Mouse (Mus musculus) CH12.LX (cell line): ENCODE results near the gene Atp8a2. TPM values are rescaled to one million over a fixed set of nuclear protein-coding genes. Genes with fewer than 3 reads are reported as not detected.

ENCODE experiments used
- DNase-seq: peaks from one replicate; pipeline ENCODE4 v3.0.0-alpha.2; 2013; ENCODE audit errors: extremely low read depth
- H3K27ac ChIP-seq: 2 replicates; pipeline ENCODE4 v1.5.1; 2012; ENCODE audit warnings: low read depth, mild to moderate bottlenecking, control low read depth, moderate library complexity; ENCODE audit not compliant: insufficient read depth
- H3K27me3 ChIP-seq: replicated peaks from 2 replicates; pipeline ENCODE3; 2012; ENCODE audit warnings: inconsistent platforms
- H3K36me3 ChIP-seq, 2 experiments: replicated peaks in 1 of 2; 2 replicates each; pipeline versions ENCODE3 to v1.6.1; 2012; ENCODE audit warnings: inconsistent platforms in 1 of 2, low read length in 1 of 2, mild to moderate bottlenecking in 1 of 2, mixed read lengths in 1 of 2, moderate library complexity in 1 of 2; ENCODE audit not compliant: control insufficient read depth in 1 of 2, insufficient read depth in 1 of 2
- H3K4me1 ChIP-seq, 2 experiments: 2 replicates each; pipeline ENCODE4 v1.6.1; 2012; ENCODE audit warnings: inconsistent platforms in 1 of 2, moderate library complexity in 1 of 2; ENCODE audit not compliant: insufficient read depth in 2 of 2, control insufficient read depth in 1 of 2
- H3K4me2 ChIP-seq: 2 replicates; pipeline ENCODE4 v1.6.1; 2012; ENCODE audit warnings: low read depth, mild to moderate bottlenecking, control low read depth; ENCODE audit not compliant: poor library complexity, insufficient read depth, severe bottlenecking
- H3K4me3 ChIP-seq, 3 experiments: fragments of 150-350 bp in 1 of 3; sonication (generic) in 1 of 3; replicated peaks in 1 of 3; 2 replicates each; pipeline versions ENCODE3 to v1.5.1; 2011 to 2012; ENCODE audit warnings: low read depth in 2 of 3, low read length in 2 of 3, mild to moderate bottlenecking in 2 of 3, moderate library complexity in 2 of 3, control low read depth in 1 of 3, improper control_type of control experiment in 1 of 3, inconsistent platforms in 1 of 3, mixed read lengths in 1 of 3; ENCODE audit not compliant: poor library complexity in 1 of 3
- H3K79me2 ChIP-seq: replicated peaks from 2 replicates; pipeline ENCODE4 v1.6.1; 2012; ENCODE audit warnings: mild to moderate bottlenecking, moderate library complexity; ENCODE audit not compliant: control insufficient read depth, poor library complexity, insufficient read depth, severe bottlenecking; ENCODE audit errors: extremely low read depth
- H3K9ac ChIP-seq: 2 replicates; pipeline ENCODE4 v1.6.1; 2012; ENCODE audit warnings: low read depth, mild to moderate bottlenecking, control low read depth, moderate library complexity; ENCODE audit not compliant: insufficient read depth
- H3K9me3 ChIP-seq: replicated peaks from 2 replicates; pipeline ENCODE3; 2012; ENCODE audit warnings: low read length, inconsistent platforms, mixed read lengths
- BHLHE40 ChIP-seq: IDR thresholded peaks from 2 replicates; pipeline ENCODE4 v1.6.1; 2011; ENCODE audit warnings: mild to moderate bottlenecking, low read depth, low read length, improper control_type of control experiment
- CHD1 ChIP-seq: IDR thresholded peaks from 2 replicates; pipeline ENCODE4 v1.6.1; 2012; ENCODE audit warnings: low read depth, low read length, improper control_type of control experiment, inconsistent platforms
- CHD2 ChIP-seq: IDR thresholded peaks from 2 replicates; pipeline ENCODE4 v1.6.1; 2011; ENCODE audit warnings: low read length, improper control_type of control experiment
- CTCF ChIP-seq, 2 experiments: IDR thresholded peaks in 1 of 2; conservative IDR thresholded peaks in 1 of 2; 2 replicates each; pipeline ENCODE4 v1.5.1; 2011 to 2012; ENCODE audit warnings: low read depth in 2 of 2, low read length in 2 of 2, improper control_type of control experiment in 1 of 2, inconsistent platforms in 1 of 2, mild to moderate bottlenecking in 1 of 2, moderate library complexity in 1 of 2
- ELF1 ChIP-seq: IDR thresholded peaks from 2 replicates; pipeline ENCODE4 v1.6.1; 2014; ENCODE audit warnings: low read depth, mild to moderate bottlenecking, inconsistent platforms, low read length, improper control_type of control experiment
- ETS1 ChIP-seq: conservative IDR thresholded peaks from 2 replicates; pipeline ENCODE4 v1.6.1; 2012; ENCODE audit warnings: low read depth, mild to moderate bottlenecking, inconsistent platforms, low read length, improper control_type of control experiment, moderate library complexity
- IRF4 ChIP-seq: IDR thresholded peaks from 2 replicates; pipeline ENCODE4 v1.6.1; 2014; ENCODE audit warnings: low read depth, mild to moderate bottlenecking, inconsistent platforms, low read length, improper control_type of control experiment
- JUN ChIP-seq: IDR thresholded peaks from 2 replicates; pipeline ENCODE4 v1.6.1; 2011; ENCODE audit warnings: low read depth, mild to moderate bottlenecking, low read length, improper control_type of control experiment, moderate library complexity; ENCODE audit not compliant: insufficient read depth
- KAT2A ChIP-seq: IDR thresholded peaks from 2 replicates; pipeline ENCODE4 v1.6.1; 2012; ENCODE audit warnings: low read length, improper control_type of control experiment, inconsistent platforms; ENCODE audit not compliant: insufficient replicate concordance
- MAFK ChIP-seq: IDR thresholded peaks from 2 replicates; pipeline ENCODE4 v1.6.1; 2011; ENCODE audit warnings: low read length, improper control_type of control experiment; ENCODE audit not compliant: insufficient replicate concordance
- MAX ChIP-seq: IDR thresholded peaks from 2 replicates; pipeline ENCODE4 v1.6.1; 2011; ENCODE audit warnings: low read length, improper control_type of control experiment
- MAZ ChIP-seq: IDR thresholded peaks from 2 replicates; pipeline ENCODE4 v1.6.1; 2012; ENCODE audit warnings: low read depth, mild to moderate bottlenecking, inconsistent platforms, low read length, improper control_type of control experiment, moderate library complexity
- MEF2A ChIP-seq: IDR thresholded peaks from 2 replicates; pipeline ENCODE4 v1.6.1; 2014; ENCODE audit warnings: low read depth, mild to moderate bottlenecking, inconsistent platforms, low read length, improper control_type of control experiment, borderline replicate concordance
- MXI1 ChIP-seq: IDR thresholded peaks from 2 replicates; pipeline ENCODE4 v1.6.1; 2011; ENCODE audit warnings: mild to moderate bottlenecking, low read depth, low read length, improper control_type of control experiment
- MYC ChIP-seq: IDR thresholded peaks from 2 replicates; pipeline ENCODE4 v1.6.1; 2011; ENCODE audit warnings: low read depth, mild to moderate bottlenecking, improper control_type of control experiment, low read length
- NELFE ChIP-seq: IDR thresholded peaks from 2 replicates; pipeline ENCODE4 v1.6.1; 2011; ENCODE audit warnings: low read depth, low read length, improper control_type of control experiment
- NRF1 ChIP-seq: IDR thresholded peaks from 2 replicates; pipeline ENCODE4 v1.6.1; 2014; ENCODE audit warnings: low read depth, mild to moderate bottlenecking, inconsistent platforms, low read length, improper control_type of control experiment, moderate library complexity
- PAX5 ChIP-seq: IDR thresholded peaks from 2 replicates; pipeline ENCODE4 v1.6.1; 2012; ENCODE audit warnings: low read length, inconsistent platforms, mixed read lengths
- POLR2A ChIP-seq: IDR thresholded peaks from 2 replicates; pipeline ENCODE4 v1.6.1; 2011; ENCODE audit warnings: low read depth, mild to moderate bottlenecking, improper control_type of control experiment, low read length
- POLR2AphosphoS2 ChIP-seq: IDR thresholded peaks from 2 replicates; pipeline ENCODE4 v1.6.1; 2011; ENCODE audit warnings: low read depth, low read length, improper control_type of control experiment
- RAD21 ChIP-seq: IDR thresholded peaks from 2 replicates; pipeline ENCODE4 v1.6.1; 2011; ENCODE audit warnings: low read depth, mild to moderate bottlenecking, low read length, improper control_type of control experiment, moderate library complexity
- SIN3A ChIP-seq: IDR thresholded peaks from 2 replicates; pipeline ENCODE4 v1.6.1; 2012; ENCODE audit warnings: low read length, improper control_type of control experiment, inconsistent platforms
- SMC3 ChIP-seq: IDR thresholded peaks from 2 replicates; pipeline ENCODE4 v1.6.1; 2011; ENCODE audit warnings: low read depth, low read length, improper control_type of control experiment
- TBP ChIP-seq: conservative IDR thresholded peaks from 2 replicates; pipeline ENCODE4 v1.6.1; 2011; ENCODE audit warnings: low read depth, low read length, improper control_type of control experiment
- TCF12 ChIP-seq: IDR thresholded peaks from 2 replicates; pipeline ENCODE4 v1.6.1; 2014; ENCODE audit warnings: low read depth, mild to moderate bottlenecking, inconsistent platforms, low read length, improper control_type of control experiment
- UBTF ChIP-seq: IDR thresholded peaks from 2 replicates; pipeline ENCODE4 v1.6.1; 2012; ENCODE audit warnings: low read depth, mild to moderate bottlenecking, inconsistent platforms, low read length, improper control_type of control experiment, moderate library complexity
- dilution Hi-C: fragments of 300-500 bp; cut with MboI; formaldehyde crosslinking; loops from 2 replicates; pipeline ENCODE4 v1.14.3; 2020; ENCODE audit warnings: low sequenced_read_pairs; ENCODE audit not compliant: extremely low pct_unique_long_range_greater_than_20kb, extremely low pct_ligation_motif_present
- in situ Hi-C: fragments of 300-500 bp; cut with MboI; formaldehyde crosslinking; loops from 3 replicates; pipeline ENCODE4 v1.14.3; 2019; ENCODE audit warnings: low sequenced_read_pairs, low pct_ligation_motif_present, low pct_unique_long_range_greater_than_20kb, mixed read lengths
- polyA plus RNA-seq: library from polyadenylated mRNA; unstranded; fragments of >175 nt; gene quantifications from 2 replicates; pipeline ENCODE4 v1.2.1, GENCODE M21; 2012; ENCODE audit warnings: low read depth; ENCODE audit not compliant: insufficient read length
- total RNA-seq, 2 experiments: library from RNA; depleted of rRNA; stranded (reverse); fragments of 300-350 nt in 1 of 2; fragments of >200 nt in 1 of 2; gene quantifications; 2 replicates each; pipeline ENCODE4 v1.2.3; 2012 to 2014

Atp8a2 gene
- total and polyA plus RNA-seq, 3 experiments: 0.15 to 0.29 (median 0.21) TPM

GRCm38 (mm10) chr14:59629308-59629707, 567.7 kb downstream of the Atp8a2 start:
- in situ Hi-C loops (no loop called here), dilution Hi-C loops (no loop called here)
- H3K4me1 ChIP-seq: peaks cover 6 to 7% of the 10 kb centered on the region in 2 experiments
- no peak for DNase-seq
- H3K4me3 ChIP-seq: no peak overlapping the region
- H3K79me2 ChIP-seq: no peaks in the 10 kb centered on the region
- H3K36me3 ChIP-seq: no peaks in the 10 kb centered on the region
- H3K9me3 ChIP-seq: no peaks in the 10 kb centered on the region
- no peak for TF ChIP-seq POLR2A
- TF ChIP-seq PAX5: no peak
- no peak for TF ChIP-seq MAX
- TF ChIP-seq JUN: no peak
- no peak for TF ChIP-seq KAT2A
- TF ChIP-seq SMC3: no peak
- TF ChIP-seq MAFK: no peak
- TF ChIP-seq IRF4: no peak
- no peak for TF ChIP-seq BHLHE40
- no peak for TF ChIP-seq NELFE
- TF ChIP-seq TCF12: no peak
- TF ChIP-seq ETS1: no peak
- H3K9ac ChIP-seq: no peak overlapping the region
- H3K4me2 ChIP-seq: no peak overlapping the region
- H3K27me3 ChIP-seq: peaks cover 2% of the 10 kb centered on the region
- no peak overlapping the region for H3K27ac ChIP-seq

GRCm38 (mm10) chr14:59627823-59628222, 569.2 kb downstream of the Atp8a2 start:
- Histone ChIP-seq H3K36me3 (no peaks in the 10 kb centered on the region), H3K4me3 (no peak overlapping the region), H3K4me2 (no peak overlapping the region), H3K79me2 (no peaks in the 10 kb centered on the region), H3K9ac (no peak overlapping the region), H3K4me1 (peaks cover 6 to 7% of the 10 kb centered on the region in 2 experiments), H3K27ac (no peak overlapping the region), H3K27me3 (peaks cover 2% of the 10 kb centered on the region), H3K9me3 (no peaks in the 10 kb centered on the region)
- dilution Hi-C loops: no loop called here
- in situ Hi-C loops: no loop called here
- no peak for DNase-seq
- TF ChIP-seq NRF1 (no peak), POLR2AphosphoS2 (no peak), CHD2 (no peak), MAFK (no peak), BHLHE40 (no peak), CTCF (conservative IDR thresholded peaks at IDR 0.05 in 1 of 2, IDR thresholded peaks at IDR 0.05 in 1 of 2; ENCODE audit: low read depth in 2 of 2, low read length in 2 of 2) (no peak), MXI1 (no peak), JUN (no peak), TBP (no peak), MAX (no peak), UBTF (no peak), KAT2A (no peak), SIN3A (no peak), CHD1 (no peak), NELFE (no peak), MEF2A (no peak), MYC (no peak), MAZ (no peak), ELF1 (no peak), RAD21 (no peak; the same call in 1 of the 2 replicates)
